Mouse (Mus musculus) E14TG2a.4 (cell line): Measurements from ENCODE around the gene Nexn.

Source experiments
- CTCF ChIP-seq: conservative IDR thresholded peaks from 2 replicates; pipeline ENCODE4 v1.5.1; 2014; ENCODE audit warnings: low read length
- NANOG ChIP-seq: IDR thresholded peaks from 2 replicates; pipeline ENCODE4 v1.6.1; 2014; ENCODE audit warnings: borderline replicate concordance, low read length, mixed read lengths

DNA sequence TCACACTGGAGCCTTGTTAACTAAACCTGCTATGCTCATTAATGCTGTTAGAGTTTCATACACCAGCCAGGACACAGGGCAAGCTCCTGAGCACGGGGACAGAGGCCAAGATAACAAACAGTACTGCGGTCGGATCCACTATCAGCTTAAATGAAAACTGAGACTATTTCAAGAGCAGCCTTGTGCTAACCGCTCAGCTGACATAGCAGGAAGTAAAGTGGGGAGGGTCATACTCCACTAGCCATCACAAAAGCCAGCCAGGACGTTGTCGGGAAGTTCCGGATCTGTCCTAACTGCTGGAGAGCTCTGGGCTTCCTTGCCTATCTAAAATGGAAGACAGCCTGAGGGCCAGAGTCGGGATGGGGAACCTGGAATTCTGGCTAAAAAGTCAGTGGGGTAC is 4.2 kb downstream of the Nexn start:
- no peak for TF ChIP-seq CTCF
- TF ChIP-seq NANOG: no peak
